Mouse (Mus musculus) liver, embryonic 14 days (tissue): ENCODE measurements around the gene Sbk3. TPM values are rescaled to one million over a fixed set of nuclear protein-coding genes. Genes with fewer than 3 reads are reported as not detected.

Experiments used
- polyA plus RNA-seq: library from polyadenylated mRNA; depleted of rRNA; stranded (reverse); fragments of >200 nt; gene quantifications from 2 replicates; pipeline ENCODE4 v1.2.3, GENCODE M21; 2012; rRNA removed

Sbk3 gene
- polyA plus RNA-seq: 0.02 TPM in 1 of 2 replicates, not detected in the other

GRCm38 (mm10) chr7:4971068-4971467, at the start of gene Sbk3:
Gene Sbk3 (minus strand): TSS chr7:4971168.

GRCm38 (mm10) chr7:5020000-5020681, 49.2 kb upstream of the Sbk3 start, which contains the start of the genes Zfp865 and Ccdc106:
Gene Zfp865 (plus strand): TSS chr7:5020376.
Gene Ccdc106 (plus strand): TSS chr7:5020553.

GRCm38 (mm10) chr7:5015118-5016001, 44.4 kb upstream of the Sbk3 start, which contains the start of gene Gm44973:
Gene Gm44973 (plus strand): TSS chr7:5015496.

GRCm38 (mm10) chr7:5014251-5015117, 43.5 kb upstream of the Sbk3 start, which contains the start of the genes Zfp524 and Fiz1:
Gene Zfp524 (plus strand): TSS chr7:5014415.
Gene Fiz1 (minus strand): TSS chr7:5014697.

GRCm38 (mm10) chr7:4996003-4996895, 25.3 kb upstream of the Sbk3 start, which contains the start of gene Zfp579:
Gene Zfp579 (minus strand): TSS chr7:4996158.

GRCm38 (mm10) chr7:4964272-4964671, 6.7 kb downstream of the Sbk3 start, which contains the start of gene Sbk2:
Gene Sbk2 (minus strand): TSS chr7:4964406.

GRCm38 (mm10) chr7:4925441-4926381, 45.3 kb downstream of the Sbk3 start, which contains the start of gene Ssc5d:
Gene Ssc5d (plus strand): TSS chr7:4925785.

GRCm38 (mm10) chr7:4921824-4922482, 49.0 kb downstream of the Sbk3 start, which contains the start of gene Nat14:
Gene Nat14 (plus strand): TSS chr7:4922028.

Other genes with a start within 250 kb of the Sbk3 start
- 0.30 and 0.32 TPM in 2 replicates for gene Tmem150b, start 245.9 kb downstream of the Sbk3 start, polyA plus RNA-seq
- 68.0 and 81.2 TPM in 2 replicates for gene Kmt5c, start 231.1 kb downstream of the Sbk3 start, polyA plus RNA-seq
- gene Cox6b2, start 218.1 kb downstream of the Sbk3 start, polyA plus RNA-seq: 104 and 108 TPM in 2 replicates
- not detected in 2 replicates for gene Fam71e2, start 199.9 kb downstream of the Sbk3 start, polyA plus RNA-seq
- gene Il11, start 188.3 kb downstream of the Sbk3 start, polyA plus RNA-seq: 0.02 TPM in 2 replicates
- not detected in 2 replicates for gene Tmem190, start 188.2 kb downstream of the Sbk3 start, polyA plus RNA-seq
- gene Tmem238, start 181.5 kb downstream of the Sbk3 start, polyA plus RNA-seq: 6.5 and 7.0 TPM in 2 replicates
- 272 and 305 TPM in 2 replicates for gene Rpl28, start 178.3 kb downstream of the Sbk3 start, polyA plus RNA-seq
- gene Ube2s, start 158.6 kb downstream of the Sbk3 start, polyA plus RNA-seq: 224 and 291 TPM in 2 replicates
- gene Shisa7, start 126.5 kb downstream of the Sbk3 start, polyA plus RNA-seq: 0.01 and 0.02 TPM in 2 replicates
- 1.9 and 2.1 TPM in 2 replicates for gene Isoc2b, start 100.9 kb downstream of the Sbk3 start, polyA plus RNA-seq
- 5.9 and 6.6 TPM in 2 replicates for gene Isoc2a, start 94.0 kb downstream of the Sbk3 start, polyA plus RNA-seq
- 0.07 and 0.08 TPM in 2 replicates for gene Gm36210, start 64.7 kb downstream of the Sbk3 start, polyA plus RNA-seq
- 2.6 and 2.8 TPM in 2 replicates for gene Zfp628, start 56.0 kb downstream of the Sbk3 start, polyA plus RNA-seq
- 0.36 and 0.53 TPM in 2 replicates for gene Nat14, start 49.1 kb downstream of the Sbk3 start, polyA plus RNA-seq
- gene Ssc5d, start 45.4 kb downstream of the Sbk3 start, polyA plus RNA-seq: 0.08 and 0.35 TPM in 2 replicates
- gene Sbk2, start 6.8 kb downstream of the Sbk3 start, polyA plus RNA-seq: not detected in 2 replicates
- gene Zfp579, start 25.0 kb upstream of the Sbk3 start, polyA plus RNA-seq: 6.4 and 7.8 TPM in 2 replicates
- gene Zfp524, start 43.2 kb upstream of the Sbk3 start, polyA plus RNA-seq: 8.2 and 9.0 TPM in 2 replicates
- 11.0 and 12.0 TPM in 2 replicates for gene Fiz1, start 43.5 kb upstream of the Sbk3 start, polyA plus RNA-seq
- 0.05 and 0.06 TPM in 2 replicates for gene Gm44973, start 44.3 kb upstream of the Sbk3 start, polyA plus RNA-seq
- 4.9 and 5.9 TPM in 2 replicates for gene Zfp865, start 49.2 kb upstream of the Sbk3 start, polyA plus RNA-seq
- gene Ccdc106, start 49.4 kb upstream of the Sbk3 start, polyA plus RNA-seq: 0.42 and 0.45 TPM in 2 replicates
- gene 4632433K11Rik, start 63.0 kb upstream of the Sbk3 start, polyA plus RNA-seq: not detected in 2 replicates
- gene Zfp784, start 67.3 kb upstream of the Sbk3 start, polyA plus RNA-seq: 0.83 and 1.1 TPM in 2 replicates
- 1.2 and 1.3 TPM in 2 replicates for gene Zfp580, start 80.4 kb upstream of the Sbk3 start, polyA plus RNA-seq
- 130 and 139 TPM in 2 replicates for gene U2af2, start 91.0 kb upstream of the Sbk3 start, polyA plus RNA-seq
- gene Epn1, start 109.1 kb upstream of the Sbk3 start, polyA plus RNA-seq: 45.0 and 54.7 TPM in 2 replicates
- not detected in 2 replicates for gene Rfpl4, start 145.8 kb upstream of the Sbk3 start, polyA plus RNA-seq
- gene Rasl2-9, start 154.8 kb upstream of the Sbk3 start, polyA plus RNA-seq: 0.14 and 0.20 TPM in 2 replicates
- not detected in 2 replicates for gene Vmn1r55, start 178.5 kb upstream of the Sbk3 start, polyA plus RNA-seq
- gene Vmn1r56, start 225.6 kb upstream of the Sbk3 start, polyA plus RNA-seq: not detected in 2 replicates
- not detected in 2 replicates for gene Vmn1r57, start 247.3 kb upstream of the Sbk3 start, polyA plus RNA-seq